Mouse (Mus musculus): ENCODE data around the gene Tm2d3.

The Tm2d3 gene

GRCm38 (mm10) chr7:65690869-65691268 lies at the start of gene Tm2d3:
Gene Tm2d3 (plus strand): TSS chr7:65691169.
- H3K27me3 ChIP-seq (ENCODE audit: control insufficient read depth, insufficient read depth, low read length, poor library complexity, severe bottlenecking): no peaks in the 10 kb centered on the region
- no peak for DNase-seq (ENCODE audit: low read depth, low spot score)
- H3K36me3 ChIP-seq (ENCODE audit: control insufficient read depth, insufficient read depth, low read length, poor library complexity, severe bottlenecking): no peaks in the 10 kb centered on the region; the same call in 1 of the 2 replicates

GRCm38 (mm10) chr7:65642371-65643304 lies 48.3 kb upstream of the Tm2d3 start:
- Histone ChIP-seq H3K36me3 (ENCODE audit: control insufficient read depth, insufficient read depth, low read length, poor library complexity, severe bottlenecking) (no peaks in the 10 kb centered on the region), H3K27me3 (ENCODE audit: control insufficient read depth, insufficient read depth, low read length, poor library complexity, severe bottlenecking) (no peaks in the 10 kb centered on the region)
- DNase-seq (ENCODE audit: low read depth, low spot score): peak; percentile 35

- H3K36me3 ChIP-seq (ENCODE audit: control insufficient read depth, insufficient read depth, low read length, poor library complexity, severe bottlenecking): no peaks in the 10 kb centered on the region
- no peaks in the 10 kb centered on the region for H3K27me3 ChIP-seq (ENCODE audit: control insufficient read depth, insufficient read depth, low read length, poor library complexity, severe bottlenecking)
- peak; percentile 6 for DNase-seq (ENCODE audit: low read depth, low spot score)
Measured at GRCm38 (mm10) chr7:65643861-65644421, 47.0 kb upstream of the Tm2d3 start.

GRCm38 (mm10) chr7:65644643-65645351 lies 46.2 kb upstream of the Tm2d3 start, which contains the start of gene Tarsl2:
Gene Tarsl2 (plus strand): TSS chr7:65644898.
- H3K36me3 ChIP-seq (ENCODE audit: control insufficient read depth, insufficient read depth, low read length, poor library complexity, severe bottlenecking): no peaks in the 10 kb centered on the region
- peak; percentile 98 for DNase-seq (ENCODE audit: low read depth, low spot score)
- no peaks in the 10 kb centered on the region for H3K27me3 ChIP-seq (ENCODE audit: control insufficient read depth, insufficient read depth, low read length, poor library complexity, severe bottlenecking)

GRCm38 (mm10) chr7:65645996-65646395 lies 45.0 kb upstream of the Tm2d3 start:
- Histone ChIP-seq H3K36me3 (ENCODE audit: control insufficient read depth, insufficient read depth, low read length, poor library complexity, severe bottlenecking) (no peaks in the 10 kb centered on the region), H3K27me3 (ENCODE audit: control insufficient read depth, insufficient read depth, low read length, poor library complexity, severe bottlenecking) (no peaks in the 10 kb centered on the region)
- DNase-seq (ENCODE audit: low read depth, low spot score): no peak

- DNase-seq (ENCODE audit: low read depth, low spot score): no peak
- no peaks in the 10 kb centered on the region for H3K27me3 ChIP-seq (ENCODE audit: control insufficient read depth, insufficient read depth, low read length, poor library complexity, severe bottlenecking)
- H3K36me3 ChIP-seq (ENCODE audit: control insufficient read depth, insufficient read depth, low read length, poor library complexity, severe bottlenecking): no peaks in the 10 kb centered on the region; the same call in 1 of the 2 replicates
Measured at GRCm38 (mm10) chr7:65650662-65651061, 40.3 kb upstream of the Tm2d3 start.

- no peak for DNase-seq (ENCODE audit: low read depth, low spot score)
- no peaks in the 10 kb centered on the region for H3K27me3 ChIP-seq (ENCODE audit: control insufficient read depth, insufficient read depth, low read length, poor library complexity, severe bottlenecking)
Measured at GRCm38 (mm10) chr7:65657490-65658120, 33.4 kb upstream of the Tm2d3 start.

GRCm38 (mm10) chr7:65663225-65663790 lies 27.7 kb upstream of the Tm2d3 start:
- DNase-seq (ENCODE audit: low read depth, low spot score): no peak
- H3K27me3 ChIP-seq (ENCODE audit: control insufficient read depth, insufficient read depth, low read length, poor library complexity, severe bottlenecking): no peaks in the 10 kb centered on the region
- H3K36me3 ChIP-seq (ENCODE audit: control insufficient read depth, insufficient read depth, low read length, poor library complexity, severe bottlenecking): no peaks in the 10 kb centered on the region

More at GRCm38 (mm10) chr7:65657490-65658120, 33.4 kb upstream of the Tm2d3 start:
- H3K36me3 ChIP-seq (ENCODE audit: control insufficient read depth, insufficient read depth, low read length, poor library complexity, severe bottlenecking): no peaks in the 10 kb centered on the region; the same call in 1 of the 2 replicates

GRCm38 (mm10) chr7:65663886-65664285 lies 27.1 kb upstream of the Tm2d3 start:
- no peak for DNase-seq (ENCODE audit: low read depth, low spot score)
- Histone ChIP-seq H3K27me3 (ENCODE audit: control insufficient read depth, insufficient read depth, low read length, poor library complexity, severe bottlenecking) (no peaks in the 10 kb centered on the region), H3K36me3 (ENCODE audit: control insufficient read depth, insufficient read depth, low read length, poor library complexity, severe bottlenecking) (no peaks in the 10 kb centered on the region)

GRCm38 (mm10) chr7:65667491-65667890 lies 23.5 kb upstream of the Tm2d3 start:
- no peak for DNase-seq (ENCODE audit: low read depth, low spot score)
- Histone ChIP-seq H3K36me3 (ENCODE audit: control insufficient read depth, insufficient read depth, low read length, poor library complexity, severe bottlenecking) (no peaks in the 10 kb centered on the region), H3K27me3 (ENCODE audit: control insufficient read depth, insufficient read depth, low read length, poor library complexity, severe bottlenecking) (no peaks in the 10 kb centered on the region)

GRCm38 (mm10) chr7:65678050-65678449 lies 12.9 kb upstream of the Tm2d3 start:
- no peak for DNase-seq (ENCODE audit: low read depth, low spot score)
- peaks cover 2% of the 10 kb centered on the region; the same call in 1 of the 2 replicates for H3K36me3 ChIP-seq (ENCODE audit: control insufficient read depth, insufficient read depth, low read length, poor library complexity, severe bottlenecking)
- no peaks in the 10 kb centered on the region for H3K27me3 ChIP-seq (ENCODE audit: control insufficient read depth, insufficient read depth, low read length, poor library complexity, severe bottlenecking)

- no peak for DNase-seq (ENCODE audit: low read depth, low spot score)
- Histone ChIP-seq H3K27me3 (ENCODE audit: control insufficient read depth, insufficient read depth, low read length, poor library complexity, severe bottlenecking) (no peaks in the 10 kb centered on the region), H3K36me3 (ENCODE audit: control insufficient read depth, insufficient read depth, low read length, poor library complexity, severe bottlenecking) (peaks cover 2% of the 10 kb centered on the region; the same call in 1 of the 2 replicates)
Measured at GRCm38 (mm10) chr7:65678900-65679595, 11.9 kb upstream of the Tm2d3 start.

- DNase-seq (ENCODE audit: low read depth, low spot score): no peak
- Histone ChIP-seq H3K27me3 (ENCODE audit: control insufficient read depth, insufficient read depth, low read length, poor library complexity, severe bottlenecking) (no peaks in the 10 kb centered on the region), H3K36me3 (ENCODE audit: control insufficient read depth, insufficient read depth, low read length, poor library complexity, severe bottlenecking) (peaks cover 2% of the 10 kb centered on the region; the same call in 1 of the 2 replicates)
Measured at GRCm38 (mm10) chr7:65681166-65681565, 9.8 kb upstream of the Tm2d3 start.

Data from splenic B cell, adult 2 months (primary cell).